Mouse (Mus musculus): ENCODE results near the gene Rassf8. TPM values are rescaled to one million over a fixed set of nuclear protein-coding genes. Genes with fewer than 3 reads are reported as not detected.

Gene Rassf8
- polyA plus RNA-seq, 1 experiment from 2014 or later: 12.5 TPM

DNA sequence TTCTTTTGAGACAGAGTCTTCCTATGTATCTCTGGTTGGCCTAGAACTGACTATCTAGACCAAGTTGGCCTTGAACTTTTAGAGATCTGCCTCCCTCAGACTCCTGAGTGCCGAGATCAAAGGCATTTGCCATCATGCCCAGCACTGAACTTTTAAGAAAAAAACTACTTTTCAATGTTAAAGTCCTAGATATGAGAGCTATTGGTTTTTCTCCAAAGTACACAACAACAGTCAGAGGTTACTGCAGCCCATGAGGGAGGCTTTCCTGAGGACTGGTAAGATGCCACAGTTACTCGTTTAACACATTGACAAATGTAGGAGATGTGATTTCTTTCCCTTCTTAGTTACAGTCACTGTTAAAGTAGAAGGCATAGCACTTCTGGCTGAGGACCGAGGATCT, 6.5 kb upstream of the Rassf8 start:
- no peak for ATAC-seq (replicated peaks; ENCODE audit: insufficient number of reproducible peaks, low FRiP score, low TSS enrichment)
- no peak overlapping the region for H3K9ac ChIP-seq (ENCODE audit: low read depth, low read length)
- H3K9me3 ChIP-seq (replicated peaks; ENCODE audit: control insufficient read depth, low read length): no peaks in the 10 kb centered on the region; the same call in 1 of the 2 replicates
- H3K4me2 ChIP-seq: no peak overlapping the region
- H3K27me3 ChIP-seq (ENCODE audit: control insufficient read depth, insufficient read depth, low read length): no peaks in the 10 kb centered on the region
- H3K4me1 ChIP-seq (ENCODE audit: control insufficient read depth, insufficient read depth, low read length): peaks cover 7% of the 10 kb centered on the region; the same call in 1 of the 2 replicates
- no peak overlapping the region for H3K27ac ChIP-seq (ENCODE audit: low read depth, low read length)
- H3K36me3 ChIP-seq (ENCODE audit: control insufficient read depth, insufficient read depth, low read length): no peaks in the 10 kb centered on the region
- 69% methylated on average over 3 of the region's 3 CpGs for WGBS (ENCODE audit: insufficient replicate concordance)
- H3K4me3 ChIP-seq (ENCODE audit: low read depth, low read length): no peak overlapping the region

DNA sequence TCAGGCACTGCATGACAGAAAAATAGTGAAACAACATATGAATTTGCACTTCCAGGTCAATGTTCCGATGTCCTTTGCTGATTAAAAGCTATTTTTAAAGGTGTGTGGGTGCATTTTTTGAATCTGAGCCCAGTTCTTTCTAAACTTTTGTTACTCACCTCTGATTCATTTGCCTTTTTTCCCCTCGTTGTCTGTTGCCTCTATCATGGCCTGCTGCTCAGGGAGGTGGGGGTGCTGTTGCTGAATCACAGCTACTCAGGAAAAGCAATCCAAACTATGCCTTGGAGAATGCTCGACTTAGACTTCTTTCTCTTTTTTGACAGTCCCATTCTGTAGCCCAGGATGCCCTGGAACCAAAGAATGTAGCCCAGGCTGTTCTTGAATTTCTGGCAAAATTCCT, 1.3 kb upstream of the Rassf8 start:
- no peak for ATAC-seq (replicated peaks; ENCODE audit: insufficient number of reproducible peaks, low FRiP score, low TSS enrichment)
- Histone ChIP-seq H3K9me3 (replicated peaks; ENCODE audit: control insufficient read depth, low read length) (no peaks in the 10 kb centered on the region; the same call in 1 of the 2 replicates), H3K4me3 (ENCODE audit: low read depth, low read length) (no peak overlapping the region), H3K27ac (ENCODE audit: low read depth, low read length) (peak overlapping the region; percentile 94; the same call in 1 of the 2 replicates), H3K4me2 (peak overlapping the region; percentile 75; the same call in 1 of the 2 replicates), H3K36me3 (ENCODE audit: control insufficient read depth, insufficient read depth, low read length) (no peaks in the 10 kb centered on the region), H3K27me3 (ENCODE audit: control insufficient read depth, insufficient read depth, low read length) (no peaks in the 10 kb centered on the region), H3K9ac (ENCODE audit: low read depth, low read length) (no peak overlapping the region), H3K4me1 (ENCODE audit: control insufficient read depth, insufficient read depth, low read length) (peaks cover 20% of the 10 kb centered on the region)
- WGBS (ENCODE audit: insufficient replicate concordance): 34% methylated on average over 3 of the region's 3 CpGs

DNA sequence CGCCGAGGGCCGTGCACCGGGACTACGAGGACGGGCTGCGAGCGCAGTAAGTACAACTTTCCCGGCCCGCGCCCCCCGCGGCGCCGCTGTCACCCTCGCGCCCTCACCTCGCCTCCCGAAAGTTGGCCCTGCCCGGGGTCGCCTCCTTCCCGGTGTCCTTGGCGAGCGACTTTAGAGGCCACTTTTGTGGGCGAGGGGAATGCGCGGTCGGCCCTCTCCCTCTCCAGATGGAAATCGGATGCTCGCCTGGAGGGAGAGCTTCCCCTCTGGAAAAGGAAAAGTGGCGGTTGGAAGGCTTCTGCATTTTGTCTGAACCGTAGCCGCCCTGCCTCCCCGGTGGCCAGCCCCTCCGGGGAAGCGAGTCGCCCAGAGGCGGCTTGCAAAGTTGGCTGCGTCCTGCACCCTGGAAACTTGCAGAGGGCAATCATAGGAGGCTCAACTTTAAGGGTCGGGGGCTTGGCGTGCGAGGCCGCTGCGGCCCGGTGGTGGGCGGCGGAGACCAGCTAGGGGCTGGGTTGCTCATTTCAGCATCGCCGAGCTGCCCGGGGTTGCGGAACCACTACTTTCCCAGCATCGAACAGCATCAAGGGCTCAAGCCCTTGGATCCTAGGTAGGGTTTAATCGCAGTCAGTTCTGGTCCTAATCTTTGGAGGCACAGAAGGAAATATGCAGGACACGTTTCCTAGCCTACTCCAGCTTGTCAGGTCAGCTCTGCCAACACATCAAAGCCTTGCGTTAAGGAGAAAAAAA, 548 bp downstream of the Rassf8 start:
- no peak; the same call in 1 of the 2 replicates for ATAC-seq (replicated peaks; ENCODE audit: insufficient number of reproducible peaks, low FRiP score, low TSS enrichment)
- Histone ChIP-seq H3K9ac (ENCODE audit: low read depth, low read length) (peak overlapping the region; percentile 92), H3K9me3 (replicated peaks; ENCODE audit: control insufficient read depth, low read length) (no peaks in the 10 kb centered on the region), H3K27me3 (ENCODE audit: control insufficient read depth, insufficient read depth, low read length) (no peaks in the 10 kb centered on the region), H3K27ac (ENCODE audit: low read depth, low read length) (peak overlapping the region; percentile 94), H3K4me1 (ENCODE audit: control insufficient read depth, insufficient read depth, low read length) (peaks cover 20% of the 10 kb centered on the region), H3K4me2 (peak overlapping the region; percentile 75), H3K4me3 (ENCODE audit: low read depth, low read length) (peak overlapping the region; percentile 82), H3K36me3 (ENCODE audit: control insufficient read depth, insufficient read depth, low read length) (peaks cover 6% of the 10 kb centered on the region)
- under 1% methylated on average over 53 of the region's 55 CpGs for WGBS (ENCODE audit: insufficient replicate concordance)

DNA sequence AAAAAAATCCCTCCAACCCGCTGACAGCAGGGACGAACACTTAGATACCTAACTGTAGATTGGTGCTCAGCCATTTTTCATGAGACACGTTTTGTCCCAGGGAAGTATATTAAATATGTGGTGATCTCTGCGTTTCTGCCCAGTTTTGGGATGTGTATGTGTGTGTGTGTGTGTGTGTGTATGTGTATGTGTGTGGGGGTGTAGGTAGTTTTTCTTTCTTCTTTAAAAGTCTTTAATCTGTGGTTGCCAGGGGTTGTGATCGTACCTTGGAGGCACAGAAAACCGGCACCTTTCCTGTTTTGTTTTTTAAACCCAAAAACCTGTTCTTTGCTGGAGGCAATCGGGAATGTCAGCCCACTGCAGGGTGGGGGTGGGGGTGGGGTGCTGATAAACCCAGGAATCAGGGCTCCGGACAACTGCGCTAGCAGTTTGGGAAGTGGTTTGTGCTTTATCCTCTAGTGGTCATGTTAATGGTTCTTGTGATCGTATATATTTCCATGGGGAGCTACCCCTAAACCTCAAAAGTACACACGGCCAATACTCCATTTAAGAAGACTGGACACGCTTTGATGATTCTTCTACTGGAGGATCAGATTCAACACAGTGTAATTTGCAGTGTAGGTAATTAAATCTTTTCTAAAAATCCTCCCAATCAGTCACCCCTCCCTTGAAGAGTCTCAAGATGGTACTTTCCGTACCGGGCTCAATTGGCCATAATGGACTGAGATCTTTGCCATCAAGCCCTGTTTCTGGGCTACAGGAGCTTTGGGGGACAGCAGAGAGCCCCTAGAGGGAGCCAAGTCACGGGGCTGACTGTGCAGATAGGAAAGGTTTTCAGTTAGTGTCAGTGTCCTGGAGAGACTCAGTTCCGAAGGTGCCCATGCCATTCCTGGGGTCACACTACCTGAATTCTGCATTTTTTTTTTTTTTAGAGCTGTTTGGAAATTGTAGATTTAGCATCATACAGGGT, 1.4 kb downstream of the Rassf8 start:
- Histone ChIP-seq H3K27ac (ENCODE audit: low read depth, low read length) (peak overlapping the region; percentile 94; the same call in 1 of the 2 replicates), H3K36me3 (ENCODE audit: control insufficient read depth, insufficient read depth, low read length) (peaks cover 6% of the 10 kb centered on the region), H3K4me3 (ENCODE audit: low read depth, low read length) (peak overlapping the region; percentile 82), H3K9ac (ENCODE audit: low read depth, low read length) (peak overlapping the region; percentile 92), H3K27me3 (ENCODE audit: control insufficient read depth, insufficient read depth, low read length) (no peaks in the 10 kb centered on the region), H3K4me1 (ENCODE audit: control insufficient read depth, insufficient read depth, low read length) (peaks cover 28% of the 10 kb centered on the region), H3K4me2 (peak overlapping the region; percentile 75), H3K9me3 (replicated peaks; ENCODE audit: control insufficient read depth, low read length) (no peaks in the 10 kb centered on the region)
- 10% methylated on average over 16 of the region's 16 CpGs for WGBS (ENCODE audit: insufficient replicate concordance)
- no peak for ATAC-seq (replicated peaks; ENCODE audit: insufficient number of reproducible peaks, low FRiP score, low TSS enrichment)

DNA sequence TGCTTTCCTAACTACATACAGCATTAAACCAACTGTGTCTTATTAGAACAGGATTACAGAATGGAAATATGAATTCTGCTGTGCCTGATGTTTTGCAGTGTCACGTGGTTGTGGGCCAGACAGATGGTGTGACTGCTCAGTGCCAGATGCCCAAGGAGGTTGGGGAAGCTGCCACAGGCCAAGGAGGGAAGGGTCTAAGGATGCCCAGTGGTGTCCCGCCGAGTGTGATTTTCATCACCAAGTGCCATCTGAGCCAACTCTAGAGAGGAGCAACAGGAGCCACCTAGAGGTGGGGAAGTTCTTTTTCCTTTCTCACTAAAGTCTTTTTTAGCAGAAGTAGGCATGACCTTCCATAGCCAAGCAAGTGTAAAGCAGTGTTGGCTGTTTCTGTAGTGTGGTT, 3.8 kb downstream of the Rassf8 start:
- peaks cover 6% of the 10 kb centered on the region for H3K36me3 ChIP-seq (ENCODE audit: control insufficient read depth, insufficient read depth, low read length)
- H3K27ac ChIP-seq (ENCODE audit: low read depth, low read length): no peak overlapping the region
- WGBS (ENCODE audit: insufficient replicate concordance): 84% methylated on average over 3 of the region's 3 CpGs
- H3K27me3 ChIP-seq (ENCODE audit: control insufficient read depth, insufficient read depth, low read length): no peaks in the 10 kb centered on the region
- no peak overlapping the region for H3K4me2 ChIP-seq
- H3K9ac ChIP-seq (ENCODE audit: low read depth, low read length): no peak overlapping the region
- no peaks in the 10 kb centered on the region for H3K9me3 ChIP-seq (replicated peaks; ENCODE audit: control insufficient read depth, low read length)
- no peak for ATAC-seq (replicated peaks; ENCODE audit: insufficient number of reproducible peaks, low FRiP score, low TSS enrichment)
- no peak overlapping the region for H3K4me3 ChIP-seq (ENCODE audit: low read depth, low read length)
- H3K4me1 ChIP-seq (ENCODE audit: control insufficient read depth, insufficient read depth, low read length): peaks cover 30% of the 10 kb centered on the region

DNA sequence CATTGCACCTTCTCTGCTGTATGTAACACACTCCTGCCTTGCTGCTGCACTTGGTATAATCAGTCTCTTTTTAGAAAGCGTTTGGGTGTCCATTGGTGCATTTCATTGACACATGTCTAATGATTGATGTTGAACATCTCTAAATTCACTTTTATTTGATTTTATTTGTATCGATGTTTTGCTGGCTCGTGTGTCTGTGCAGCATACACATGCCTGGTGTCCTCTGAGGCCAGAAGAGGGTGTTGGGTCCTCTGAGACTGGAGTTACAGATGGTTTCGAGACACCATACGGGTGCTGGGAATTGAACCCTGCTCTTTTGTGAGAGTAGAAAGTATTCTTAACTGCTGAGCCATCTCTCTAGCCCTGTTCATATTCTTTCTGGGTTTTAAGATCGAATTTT, 6.7 kb downstream of the Rassf8 start:
- no peaks in the 10 kb centered on the region for H3K27me3 ChIP-seq (ENCODE audit: control insufficient read depth, insufficient read depth, low read length)
- H3K36me3 ChIP-seq (ENCODE audit: control insufficient read depth, insufficient read depth, low read length): peaks cover 6% of the 10 kb centered on the region
- ATAC-seq (replicated peaks; ENCODE audit: insufficient number of reproducible peaks, low FRiP score, low TSS enrichment): no peak
- peaks cover 49% of the 10 kb centered on the region for H3K4me1 ChIP-seq (ENCODE audit: control insufficient read depth, insufficient read depth, low read length)
- no peak overlapping the region for H3K4me2 ChIP-seq
- H3K27ac ChIP-seq (ENCODE audit: low read depth, low read length): no peak overlapping the region
- no peak overlapping the region for H3K9ac ChIP-seq (ENCODE audit: low read depth, low read length)
- H3K9me3 ChIP-seq (replicated peaks; ENCODE audit: control insufficient read depth, low read length): no peaks in the 10 kb centered on the region
- H3K4me3 ChIP-seq (ENCODE audit: low read depth, low read length): no peak overlapping the region
- 83% methylated on average over 6 of the region's 6 CpGs for WGBS (ENCODE audit: insufficient replicate concordance)

DNA sequence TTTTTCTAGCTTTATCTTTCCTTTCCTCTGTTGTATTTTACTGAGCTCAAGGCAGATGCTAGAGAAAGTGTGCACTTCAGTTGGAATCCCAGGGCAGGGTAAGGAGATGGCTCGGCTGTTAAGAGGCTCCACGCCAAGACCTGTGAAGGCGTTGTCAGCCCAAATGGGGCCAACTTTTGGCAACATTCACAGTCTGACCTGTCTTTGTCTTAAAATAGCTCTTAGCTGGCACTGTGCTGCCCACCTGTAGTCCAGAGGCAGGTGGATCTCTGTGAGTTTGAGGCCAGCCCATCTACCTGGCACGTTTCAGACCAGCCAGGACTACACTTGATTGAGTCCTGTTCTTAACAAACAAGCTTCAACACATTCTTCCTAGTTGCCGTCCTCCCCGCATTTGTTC, 7.9 kb downstream of the Rassf8 start:
- Histone ChIP-seq H3K36me3 (ENCODE audit: control insufficient read depth, insufficient read depth, low read length) (peaks cover 6% of the 10 kb centered on the region), H3K27ac (ENCODE audit: low read depth, low read length) (no peak overlapping the region), H3K9me3 (replicated peaks; ENCODE audit: control insufficient read depth, low read length) (no peaks in the 10 kb centered on the region), H3K4me2 (no peak overlapping the region), H3K27me3 (ENCODE audit: control insufficient read depth, insufficient read depth, low read length) (no peaks in the 10 kb centered on the region), H3K4me3 (ENCODE audit: low read depth, low read length) (no peak overlapping the region), H3K4me1 (ENCODE audit: control insufficient read depth, insufficient read depth, low read length) (peaks cover 53% of the 10 kb centered on the region), H3K9ac (ENCODE audit: low read depth, low read length) (no peak overlapping the region)
- WGBS (ENCODE audit: insufficient replicate concordance): 69% methylated on average over 6 of the region's 6 CpGs
- no peak for ATAC-seq (replicated peaks; ENCODE audit: insufficient number of reproducible peaks, low FRiP score, low TSS enrichment)

DNA sequence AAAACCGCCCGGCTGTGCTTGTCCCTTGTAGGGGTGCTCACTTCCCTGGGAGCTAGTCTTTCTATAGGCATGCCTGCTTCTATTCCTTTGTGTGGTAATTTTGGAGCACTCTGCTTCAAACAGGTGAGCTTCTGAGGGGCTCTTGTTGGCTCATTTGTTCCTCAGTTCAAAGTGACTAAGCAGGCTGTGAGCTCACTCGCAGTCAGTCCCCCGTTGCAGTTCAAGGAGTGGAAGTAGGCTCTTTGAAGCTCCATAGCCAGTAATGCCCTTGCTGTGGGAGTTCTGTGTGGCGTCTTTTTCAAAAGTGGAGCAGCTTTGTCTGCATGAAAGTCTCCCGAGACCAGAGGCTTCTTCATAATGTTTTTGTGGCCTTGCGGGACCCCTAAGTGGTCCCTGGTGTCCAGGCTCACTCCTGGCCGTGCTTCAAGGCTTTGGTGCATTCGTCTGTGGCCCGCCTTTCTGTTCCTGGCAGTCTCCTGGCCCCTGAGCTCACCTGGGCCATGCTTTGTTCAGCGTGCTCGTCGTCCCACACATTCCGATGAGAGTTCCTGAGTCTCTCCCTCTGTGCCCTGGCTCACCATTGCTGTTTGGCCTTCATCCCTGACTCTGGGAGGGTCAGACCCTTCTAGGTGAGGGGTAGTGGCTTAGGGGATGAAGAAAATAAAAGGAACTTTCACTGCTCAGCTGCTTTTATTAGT, 9.5 kb downstream of the Rassf8 start:
- Histone ChIP-seq H3K4me3 (ENCODE audit: low read depth, low read length) (no peak overlapping the region), H3K9ac (ENCODE audit: low read depth, low read length) (no peak overlapping the region), H3K27me3 (ENCODE audit: control insufficient read depth, insufficient read depth, low read length) (no peaks in the 10 kb centered on the region), H3K4me1 (ENCODE audit: control insufficient read depth, insufficient read depth, low read length) (peaks cover 67% of the 10 kb centered on the region), H3K4me2 (no peak overlapping the region), H3K27ac (ENCODE audit: low read depth, low read length) (no peak overlapping the region), H3K9me3 (replicated peaks; ENCODE audit: control insufficient read depth, low read length) (no peaks in the 10 kb centered on the region), H3K36me3 (ENCODE audit: control insufficient read depth, insufficient read depth, low read length) (peaks cover 2% of the 10 kb centered on the region; the same call in 1 of the 2 replicates)
- no peak for ATAC-seq (replicated peaks; ENCODE audit: insufficient number of reproducible peaks, low FRiP score, low TSS enrichment)
- 75% methylated on average over 14 of the region's 14 CpGs for WGBS (ENCODE audit: insufficient replicate concordance)

Data from heart, embryonic 11.5 days (tissue).